Mouse (Mus musculus): ENCODE results near the gene Rogdi. TPM values are rescaled to one million over a fixed set of nuclear protein-coding genes. Genes with fewer than 3 reads are reported as not detected.

Rogdi gene
- polyA plus RNA-seq, 1 experiment from 2014 or later, result 114 TPM

Other genes starting within 250 kb of the Rogdi start
- 107 and 119 TPM in 2 replicates for gene Cdip1, start 223.3 kb downstream of the Rogdi start, polyA plus RNA-seq (2015; fragmentation: Nextera tagmentation; extraction: Ambion mirVana)
- gene 4930562C15Rik, start 178.1 kb downstream of the Rogdi start, polyA plus RNA-seq (2015; fragmentation: Nextera tagmentation; extraction: Ambion mirVana), result 0.15 and 0.80 TPM in 2 replicates
- gene Ubald1, start 133.2 kb downstream of the Rogdi start, polyA plus RNA-seq (2015; fragmentation: Nextera tagmentation; extraction: Ambion mirVana), result 49.9 and 51.8 TPM in 2 replicates
- gene Mgrn1, start 127.3 kb downstream of the Rogdi start, polyA plus RNA-seq (2015; fragmentation: Nextera tagmentation; extraction: Ambion mirVana), result 104 and 108 TPM in 2 replicates
- 139 and 148 TPM in 2 replicates for gene Nudt16l1, start 74.8 kb downstream of the Rogdi start, polyA plus RNA-seq (2015; fragmentation: Nextera tagmentation; extraction: Ambion mirVana)
- gene Anks3, start 49.3 kb downstream of the Rogdi start, polyA plus RNA-seq (2015; fragmentation: Nextera tagmentation; extraction: Ambion mirVana), result 74.5 and 85.7 TPM in 2 replicates
- not detected in 2 replicates for gene Sept12, start 15.7 kb downstream of the Rogdi start, polyA plus RNA-seq (2015; fragmentation: Nextera tagmentation; extraction: Ambion mirVana)
- 1.3 TPM in 1 of 2 replicates, not detected in the other for gene Smim22, start 6.3 kb downstream of the Rogdi start, polyA plus RNA-seq (2015; fragmentation: Nextera tagmentation; extraction: Ambion mirVana)
- 200 and 213 TPM in 2 replicates for gene Glyr1, start 36.3 kb upstream of the Rogdi start, polyA plus RNA-seq (2015; fragmentation: Nextera tagmentation; extraction: Ambion mirVana)
- gene Ubn1, start 36.5 kb upstream of the Rogdi start, polyA plus RNA-seq (2015; fragmentation: Nextera tagmentation; extraction: Ambion mirVana), result 15.0 and 15.5 TPM in 2 replicates
- 0.06 and 0.21 TPM in 2 replicates for gene Ppl, start 118.9 kb upstream of the Rogdi start, polyA plus RNA-seq (2015; fragmentation: Nextera tagmentation; extraction: Ambion mirVana)
- 0.10 and 0.14 TPM in 2 replicates for gene Sec14l5, start 133.6 kb upstream of the Rogdi start, polyA plus RNA-seq (2015; fragmentation: Nextera tagmentation; extraction: Ambion mirVana)
- gene Nagpa, start 190.5 kb upstream of the Rogdi start, polyA plus RNA-seq (2015; fragmentation: Nextera tagmentation; extraction: Ambion mirVana), result 11.1 and 13.6 TPM in 2 replicates
- 13.1 and 14.3 TPM in 2 replicates for gene AU021092, start 208.7 kb upstream of the Rogdi start, polyA plus RNA-seq (2015; fragmentation: Nextera tagmentation; extraction: Ambion mirVana)
- gene Alg1, start 220.1 kb upstream of the Rogdi start, polyA plus RNA-seq (2015; fragmentation: Nextera tagmentation; extraction: Ambion mirVana), result 38.8 and 42.6 TPM in 2 replicates
- 8.7 and 9.8 TPM in 2 replicates for gene Eef2kmt, start 242.4 kb upstream of the Rogdi start, polyA plus RNA-seq (2015; fragmentation: Nextera tagmentation; extraction: Ambion mirVana)